Mouse (Mus musculus) adrenal gland, adult 10 weeks (tissue): ENCODE data around the gene Olfr1330. TPM values are rescaled to one million over a fixed set of nuclear protein-coding genes. Genes with fewer than 3 reads are reported as not detected.

Experiments used
- polyA plus RNA-seq: library from polyadenylated mRNA; stranded (reverse); fragments of 350-450 nt; fragmentation: Illumina TruSeq; extraction: RNeasy Lipid Tissue Mini Kit (QIAGEN cat#74804); gene quantifications from one replicate; pipeline ENCODE4 v1.2.3, GENCODE M21; 2014; ENCODE audit warnings: low read depth, low replicate concordance

Olfr1330 gene
- not detected for polyA plus RNA-seq

GRCm38 (mm10) chr4:118888297-118888696, at the start of gene Olfr1330:
Olfr1330 (plus strand) TSS chr4:118888597.

GRCm38 (mm10) chr4:118864349-118864748, 24.0 kb upstream of the Olfr1330 start, which contains the start of gene Olfr1331:
Olfr1331 (plus strand) TSS chr4:118864649.

GRCm38 (mm10) chr4:118917365-118917764, 29.0 kb downstream of the Olfr1330 start, which contains the start of gene Olfr1329:
Olfr1329 (minus strand) TSS chr4:118917465.

GRCm38 (mm10) chr4:118938512-118938911, 50.1 kb downstream of the Olfr1330 start, which contains the start of gene Olfr1328:
Olfr1328 (minus strand) TSS chr4:118938612.

Other genes starting within 250 kb of the Olfr1330 start
- gene Olfr62, start 229.6 kb upstream of the Olfr1330 start, polyA plus RNA-seq: not detected
- gene Olfr1342, start 195.8 kb upstream of the Olfr1330 start, polyA plus RNA-seq: not detected
- gene Olfr1341, start 185.1 kb upstream of the Olfr1330 start, polyA plus RNA-seq: not detected
- not detected for gene Olfr1340, start 168.5 kb upstream of the Olfr1330 start, polyA plus RNA-seq
- gene Olfr1339, start 156.4 kb upstream of the Olfr1330 start, polyA plus RNA-seq: not detected
- gene Olfr1338, start 129.9 kb upstream of the Olfr1330 start, polyA plus RNA-seq: not detected
- gene Olfr1337, start 106.0 kb upstream of the Olfr1330 start, polyA plus RNA-seq: not detected
- gene Olfr1335, start 78.7 kb upstream of the Olfr1330 start, polyA plus RNA-seq: not detected
- not detected for gene Olfr1333, start 52.3 kb upstream of the Olfr1330 start, polyA plus RNA-seq
- not detected for gene Olfr1331, start 23.9 kb upstream of the Olfr1330 start, polyA plus RNA-seq
- gene Olfr1329, start 28.9 kb downstream of the Olfr1330 start, polyA plus RNA-seq: not detected
- not detected for gene Olfr1328, start 50.0 kb downstream of the Olfr1330 start, polyA plus RNA-seq
- not detected for gene Lao1, start 73.0 kb downstream of the Olfr1330 start, polyA plus RNA-seq
- 5.1 TPM for gene Slc2a1, start 220.1 kb downstream of the Olfr1330 start, polyA plus RNA-seq